Mouse (Mus musculus) lung, adult 2 months (tissue): ENCODE measurements at regions not wholly inside any gene's neighbourhood (a gene's known extent, or its start where the extent isn't known, plus 50 kb on each side); places are given as distances from the start of the nearest gene placed in this dataset.

Source experiments
- CTCF ChIP-seq: fragments of 200-500 bp; IDR thresholded peaks from 2 replicates; pipeline ENCODE4 v1.5.1; 2011; ENCODE audit warnings: mild to moderate bottlenecking, low read length, control low read depth; ENCODE audit not compliant: insufficient read depth
- POLR2A ChIP-seq: fragments of 200-500 bp; IDR thresholded peaks from 2 replicates; pipeline ENCODE4 v1.6.1; 2011; ENCODE audit warnings: low read depth, mild to moderate bottlenecking, control low read depth, low read length, borderline replicate concordance; ENCODE audit errors: extremely low read depth

GRCm38 (mm10) chr4:131638105-131638504 lies 200.0 kb downstream of the Ptpru start:
- no peak for TF ChIP-seq CTCF
- no peak for TF ChIP-seq POLR2A
